Mouse (Mus musculus) liver, embryonic 11.5 days (tissue): ENCODE results near the gene Dnaaf5. TPM values are rescaled to one million over a fixed set of nuclear protein-coding genes. Genes with fewer than 3 reads are reported as not detected.
A peak's percentile ranks its signal among the peaks of the same experiment; 100 is the strongest.

Experiments
- ATAC-seq: fragments of 200-750 bp; cut with Nextera tagmentation; replicated peaks from 2 replicates; pipeline ENCODE4 v1.8.0; 2017; ENCODE audit warnings: moderate number of reproducible peaks, mild to moderate bottlenecking, moderate TSS enrichment, moderate library complexity; ENCODE audit not compliant: low FRiP score
- DNase-seq: peaks from one replicate; pipeline ENCODE4 v3.0.0-alpha.2; 2017; ENCODE audit warnings: low spot score
- H3K27ac ChIP-seq: fragments of 300-500 bp; sonication (generic); 2 replicates; pipeline ENCODE4 v1.5.1; 2014; ENCODE audit warnings: mild to moderate bottlenecking, low read depth, low read length, control low read depth
- H3K27me3 ChIP-seq: fragments of 300-500 bp; sonication (generic); replicated peaks from 2 replicates; pipeline ENCODE4 v1.6.1; 2014; ENCODE audit warnings: low read length, mixed read lengths; ENCODE audit not compliant: control insufficient read depth, insufficient read depth
- H3K36me3 ChIP-seq: fragments of 300-500 bp; sonication (generic); 2 replicates; pipeline ENCODE4 v1.6.1; 2014; ENCODE audit warnings: mild to moderate bottlenecking, low read length, moderate library complexity, mixed read lengths; ENCODE audit not compliant: control insufficient read depth, insufficient read depth
- H3K4me1 ChIP-seq: fragments of 300-500 bp; sonication (generic); replicated peaks from 2 replicates; pipeline ENCODE4 v1.6.1; 2014; ENCODE audit warnings: low read length, mixed read lengths; ENCODE audit not compliant: control insufficient read depth, insufficient read depth
- H3K4me2 ChIP-seq: fragments of 300-500 bp; sonication (generic); 2 replicates; pipeline ENCODE4 v1.6.1; 2014; ENCODE audit warnings: mild to moderate bottlenecking, control low read depth, moderate library complexity
- H3K4me3 ChIP-seq: fragments of 300-500 bp; sonication (generic); 2 replicates; pipeline ENCODE4 v1.5.1; 2014; ENCODE audit warnings: low read depth, low read length, control low read depth
- H3K9ac ChIP-seq: fragments of 300-500 bp; sonication (generic); 2 replicates; pipeline ENCODE4 v1.6.1; 2014; ENCODE audit warnings: low read depth, low read length, control low read depth
- H3K9me3 ChIP-seq: fragments of 300-500 bp; sonication (generic); 2 replicates; pipeline ENCODE4 v1.6.1; 2016; ENCODE audit warnings: low read length, inconsistent platforms, mixed read lengths; ENCODE audit not compliant: control insufficient read depth
- WGBS: fragments of 180-500 bp; shearing (Covaris S2); extraction: QIAGEN DNeasy Blood & Tissue Kit; methylation state at CpG from one replicate; pipeline ENCODE4 v1.1.7; 2014; 5-methylcytosine and 5-hydroxymethylcytosine counted together
- polyA plus RNA-seq: library from polyadenylated mRNA; unstranded; fragments of >200 nt; fragmentation: Nextera tagmentation; extraction: Ambion mirVana; gene quantifications from 2 replicates; pipeline ENCODE4 v1.2.1, GENCODE M21; 2014

Gene Dnaaf5
- polyA plus RNA-seq, 1 experiment from 2014 or later = 17.1 TPM

GRCm38 (mm10) chr5:139147178-139148078 is 2.6 kb upstream of the Dnaaf5 start:
- H3K27ac ChIP-seq = no peak overlapping the region
- DNase-seq (no peak), ATAC-seq (no peak)
- H3K4me3 ChIP-seq = no peak overlapping the region
- H3K9me3 ChIP-seq = no peaks in the 10 kb centered on the region
- H3K4me1 ChIP-seq = peaks cover 9% of the 10 kb centered on the region
- WGBS = 90% methylated on average over 14 of the region's 14 CpGs
- H3K4me2 ChIP-seq = no peak overlapping the region
- no peaks in the 10 kb centered on the region for H3K36me3 ChIP-seq
- H3K27me3 ChIP-seq = no peaks in the 10 kb centered on the region
- no peak overlapping the region for H3K9ac ChIP-seq

- peak overlapping the region; percentile 80 for H3K4me3 ChIP-seq
- no peak overlapping the region for H3K27ac ChIP-seq
- H3K4me2 ChIP-seq = peak overlapping the region; percentile 60
- DNase-seq (no peak), ATAC-seq (peak; percentile 54)
- H3K4me1 ChIP-seq = peaks cover 9% of the 10 kb centered on the region
- H3K9me3 ChIP-seq = no peaks in the 10 kb centered on the region
- peak overlapping the region; percentile 6 for H3K9ac ChIP-seq
- WGBS = 28% methylated on average over 11 of the region's 11 CpGs
- H3K36me3 ChIP-seq = peaks cover 11% of the 10 kb centered on the region
- no peaks in the 10 kb centered on the region for H3K27me3 ChIP-seq
Observed at GRCm38 (mm10) chr5:139149006-139149672, 884 bp upstream of the Dnaaf5 start.

DNA sequence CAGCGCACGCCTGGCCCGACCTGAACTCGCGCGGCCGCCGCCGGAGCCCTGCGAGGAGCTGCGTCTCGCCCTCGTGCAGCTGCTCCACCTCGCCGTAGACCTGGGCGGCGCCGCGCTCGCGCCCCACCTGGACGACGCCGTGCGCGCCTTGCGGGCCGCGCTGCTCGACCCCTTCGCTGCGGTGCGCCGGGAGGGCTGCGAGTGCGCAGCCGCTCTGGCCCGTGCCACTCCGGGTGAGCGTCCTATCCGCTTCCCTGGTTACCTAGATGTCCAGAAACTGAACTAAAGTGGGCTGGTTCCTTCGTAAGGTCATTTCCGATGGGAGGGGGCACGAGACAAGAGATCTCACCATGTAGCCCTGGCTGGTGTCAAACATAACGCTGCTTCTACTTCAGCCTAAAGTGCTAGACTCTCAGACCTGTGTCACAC is 594 bp downstream of the Dnaaf5 start:
- Histone ChIP-seq H3K36me3 (peaks cover 14% of the 10 kb centered on the region), H3K4me1 (peaks cover 9% of the 10 kb centered on the region), H3K4me2 (peak overlapping the region; percentile 76), H3K27ac (peak overlapping the region; percentile 40; the same call in 1 of the 2 replicates), H3K9ac (peak overlapping the region; percentile 75), H3K27me3 (no peaks in the 10 kb centered on the region), H3K4me3 (peak overlapping the region; percentile 80), H3K9me3 (no peaks in the 10 kb centered on the region)
- under 1% methylated on average over 44 of the region's 45 CpGs for WGBS
- DNase-seq (no peak), ATAC-seq (peak; percentile 35)

GRCm38 (mm10) chr5:139160899-139161298 is 10.9 kb downstream of the Dnaaf5 start:
- ATAC-seq (no peak), DNase-seq (no peak)
- Histone ChIP-seq H3K27ac (no peak overlapping the region), H3K4me1 (peaks cover 11% of the 10 kb centered on the region), H3K9me3 (no peaks in the 10 kb centered on the region), H3K9ac (no peak overlapping the region), H3K4me2 (no peak overlapping the region), H3K27me3 (no peaks in the 10 kb centered on the region), H3K4me3 (no peak overlapping the region), H3K36me3 (peaks cover 19% of the 10 kb centered on the region)
- WGBS = 68% methylated on average over 8 of the region's 8 CpGs

GRCm38 (mm10) chr5:139161632-139162031 is 11.6 kb downstream of the Dnaaf5 start:
- Histone ChIP-seq H3K27ac (no peak overlapping the region), H3K4me3 (no peak overlapping the region), H3K9ac (no peak overlapping the region), H3K9me3 (no peaks in the 10 kb centered on the region), H3K36me3 (peaks cover 18% of the 10 kb centered on the region), H3K4me2 (no peak overlapping the region), H3K4me1 (peaks cover 16% of the 10 kb centered on the region), H3K27me3 (no peaks in the 10 kb centered on the region)
- no peak for ATAC-seq
- 52% methylated on average over 10 of the region's 10 CpGs for WGBS
- no peak for DNase-seq

- WGBS = 39% methylated on average over 6 of the region's 6 CpGs
- no peaks in the 10 kb centered on the region for H3K9me3 ChIP-seq
- H3K27ac ChIP-seq = peak overlapping the region; percentile 51
- ATAC-seq = peak; percentile 67
- no peak for DNase-seq
- no peak overlapping the region for H3K4me3 ChIP-seq
- H3K9ac ChIP-seq = no peak overlapping the region
- H3K4me2 ChIP-seq = peak overlapping the region; percentile 6; the same call in 1 of the 2 replicates
- H3K4me1 ChIP-seq = peaks cover 18% of the 10 kb centered on the region
- no peaks in the 10 kb centered on the region for H3K27me3 ChIP-seq
- peaks cover 36% of the 10 kb centered on the region for H3K36me3 ChIP-seq
Observed at GRCm38 (mm10) chr5:139166781-139167361, 16.8 kb downstream of the Dnaaf5 start.

- H3K36me3 ChIP-seq = peaks cover 37% of the 10 kb centered on the region
- peaks cover 13% of the 10 kb centered on the region for H3K4me1 ChIP-seq
- no peak overlapping the region for H3K4me3 ChIP-seq
- DNase-seq (no peak), ATAC-seq (no peak)
- H3K9me3 ChIP-seq = no peaks in the 10 kb centered on the region
- no peak overlapping the region for H3K9ac ChIP-seq
- 51% methylated on average over 1 of the region's 1 CpGs for WGBS
- no peak overlapping the region for H3K4me2 ChIP-seq
- no peaks in the 10 kb centered on the region for H3K27me3 ChIP-seq
- H3K27ac ChIP-seq = peak overlapping the region; percentile 51; the same call in 1 of the 2 replicates
Observed at GRCm38 (mm10) chr5:139167548-139167947, 17.5 kb downstream of the Dnaaf5 start.

DNA sequence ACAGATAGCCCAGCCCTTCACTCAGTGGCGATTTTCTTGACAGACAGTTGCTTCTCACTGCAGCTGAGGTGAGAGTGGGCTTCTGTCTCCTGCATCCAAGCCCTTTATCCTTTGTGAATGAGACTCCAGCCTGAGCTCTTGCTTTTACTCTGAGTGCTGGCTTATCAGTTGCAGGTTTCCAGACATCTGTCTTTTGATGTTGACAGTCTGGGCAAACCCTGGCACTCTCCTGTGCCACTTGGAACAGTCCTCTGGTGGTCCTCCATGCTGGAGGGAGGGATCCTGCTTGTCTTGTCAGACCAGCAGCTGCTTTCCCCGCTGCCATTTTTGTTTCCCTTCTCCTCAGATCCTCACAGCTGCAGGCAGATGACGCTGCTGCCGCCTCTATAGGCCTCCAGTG is 21.9 kb downstream of the Dnaaf5 start:
- H3K9ac ChIP-seq = no peak overlapping the region
- H3K4me1 ChIP-seq = peaks cover 5% of the 10 kb centered on the region
- no peak overlapping the region for H3K27ac ChIP-seq
- DNase-seq (no peak), ATAC-seq (no peak)
- no peaks in the 10 kb centered on the region for H3K9me3 ChIP-seq
- no peaks in the 10 kb centered on the region for H3K27me3 ChIP-seq
- 88% methylated on average over 4 of the region's 4 CpGs for WGBS
- H3K36me3 ChIP-seq = peaks cover 34% of the 10 kb centered on the region
- H3K4me2 ChIP-seq = no peak overlapping the region
- H3K4me3 ChIP-seq = no peak overlapping the region
